Mouse (Mus musculus) spleen, embryonic (tissue): ENCODE measurements at regions not wholly inside any gene's neighbourhood (a gene's known extent, or its start where the extent isn't known, plus 50 kb on each side); places are given as distances from the start of the nearest gene placed in this dataset.

ENCODE experiments used
- CTCF ChIA-PET: fragments of 350-600 bp; sonication (Branson Sonifier 250); formaldehyde crosslinking; loops from one replicate; lab custom pipeline; 2022; lab: Charles Lee

DNA sequence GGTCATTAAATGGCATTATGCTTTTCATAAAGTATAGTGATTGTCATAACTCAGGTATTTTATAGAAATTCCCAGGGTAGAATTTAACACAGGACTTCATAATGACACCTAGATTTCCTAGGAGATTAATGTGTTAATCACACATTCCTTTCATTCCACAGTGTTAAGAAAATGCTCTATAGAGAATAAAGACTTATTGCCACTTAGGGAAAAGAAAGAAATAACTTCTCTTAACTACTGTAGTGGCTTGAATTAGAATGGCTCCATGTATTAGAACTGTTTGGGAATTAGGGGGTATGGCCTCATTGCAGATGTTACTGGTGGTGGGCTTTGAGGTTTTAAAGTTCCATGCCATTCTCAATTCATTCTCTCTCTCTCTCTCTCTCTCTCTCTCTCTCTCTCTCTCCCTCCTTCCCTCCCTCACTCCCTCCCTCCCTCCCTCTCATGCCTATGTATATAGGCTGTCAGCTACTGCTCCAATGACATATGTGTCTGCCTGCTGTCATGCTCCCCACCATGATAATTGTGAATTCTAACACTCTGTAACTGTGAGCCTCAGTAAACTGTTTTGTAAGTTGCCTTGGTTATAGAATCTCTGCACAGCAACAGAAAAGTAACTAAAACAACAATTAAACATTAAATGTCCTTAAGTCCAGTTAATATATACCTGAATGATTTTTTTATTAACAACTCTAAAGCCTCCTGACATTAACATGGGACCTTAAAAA is 425.1 kb upstream of the Depdc1a start:
- CTCF ChIA-PET = no interaction called here

DNA sequence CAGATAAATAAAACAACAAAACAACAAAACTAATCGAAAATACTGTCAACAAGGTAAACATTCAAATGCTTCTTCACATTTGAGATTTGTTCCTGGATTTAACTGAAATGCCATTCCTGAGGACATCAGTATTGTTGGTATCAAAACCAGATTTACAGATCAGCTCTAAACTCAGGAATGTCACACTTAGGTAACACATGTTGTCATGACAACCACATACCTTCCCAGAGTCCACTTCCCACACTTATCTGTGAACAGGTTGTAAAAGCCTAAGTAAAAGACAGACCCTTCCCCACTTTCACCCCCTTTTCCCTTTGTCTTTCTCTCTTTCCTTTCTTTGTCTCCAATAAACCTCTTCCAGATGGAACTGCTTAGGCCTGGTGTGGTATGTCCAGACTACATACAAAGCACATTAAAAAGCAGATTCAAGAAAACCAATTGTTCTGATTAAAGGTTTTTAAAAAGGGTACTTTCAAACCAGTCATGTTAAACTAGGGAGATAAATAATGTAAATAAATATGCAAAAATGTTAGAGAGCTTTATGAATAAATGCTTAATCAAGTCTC is 438.2 kb upstream of the Depdc1a start:
- CTCF ChIA-PET = no interaction called here

DNA sequence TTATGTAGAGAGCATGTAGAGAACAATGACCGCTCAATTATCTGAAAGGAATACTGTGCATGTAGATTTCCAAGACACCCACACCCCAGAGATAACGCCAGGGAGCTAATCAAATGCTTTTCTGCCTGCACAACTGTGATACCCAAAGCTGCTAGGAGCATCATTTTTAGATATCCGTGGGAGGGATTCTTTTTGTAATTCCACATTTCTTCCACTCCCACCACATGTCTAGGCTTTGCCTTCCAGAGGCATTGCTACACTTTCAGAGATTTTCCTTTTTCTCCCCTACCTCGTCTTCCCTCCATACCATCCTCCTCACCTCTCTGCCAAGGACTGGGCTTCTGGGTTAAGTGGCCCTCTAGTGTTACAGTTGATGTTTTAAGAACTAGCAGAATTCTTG is 460.4 kb upstream of the Depdc1a start:
- CTCF ChIA-PET = no interaction called here

DNA sequence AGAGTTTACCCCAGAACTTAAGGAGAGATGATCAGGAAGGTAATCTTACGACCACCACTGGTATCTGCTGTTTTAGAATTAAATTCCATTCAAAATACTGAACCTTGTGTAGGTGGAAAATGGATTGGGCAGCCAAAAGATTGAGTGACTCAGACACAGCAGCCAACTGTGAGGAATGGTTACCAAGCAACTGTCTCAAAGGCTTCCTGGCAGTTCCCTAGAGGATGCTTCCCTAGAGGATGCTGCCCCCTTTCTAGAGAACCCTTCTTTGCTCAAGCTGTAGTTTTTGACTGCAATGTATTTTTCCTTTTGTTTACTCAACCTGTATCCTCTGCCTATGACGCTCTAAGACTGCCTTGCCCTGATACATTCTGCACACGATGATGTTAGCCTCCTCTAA is 463.7 kb upstream of the Depdc1a start:
- CTCF ChIA-PET = no interaction called here

GRCm38 (mm10) chr3:159030675-159031074 is 464.6 kb upstream of the Depdc1a start:
- CTCF ChIA-PET = no interaction called here

DNA sequence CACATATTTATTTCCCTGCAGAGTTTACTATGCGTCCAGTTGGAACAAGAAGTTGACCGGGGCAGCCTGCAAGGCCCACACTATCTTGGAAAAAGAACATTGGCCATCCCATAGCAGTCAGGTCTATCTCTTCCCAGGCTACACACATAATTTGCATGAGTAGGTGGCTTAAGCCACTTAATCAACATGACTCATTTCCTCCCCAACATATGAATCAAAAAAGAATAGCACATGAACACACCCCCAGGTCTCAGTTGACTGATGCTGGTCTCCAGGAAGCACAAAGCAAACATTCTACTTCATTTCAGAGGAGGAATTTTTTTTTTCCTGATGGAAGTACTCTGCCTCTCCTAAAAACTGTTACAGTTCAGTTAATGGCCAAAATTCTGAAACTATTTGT is 465.3 kb upstream of the Depdc1a start:
- CTCF ChIA-PET = no interaction called here

DNA sequence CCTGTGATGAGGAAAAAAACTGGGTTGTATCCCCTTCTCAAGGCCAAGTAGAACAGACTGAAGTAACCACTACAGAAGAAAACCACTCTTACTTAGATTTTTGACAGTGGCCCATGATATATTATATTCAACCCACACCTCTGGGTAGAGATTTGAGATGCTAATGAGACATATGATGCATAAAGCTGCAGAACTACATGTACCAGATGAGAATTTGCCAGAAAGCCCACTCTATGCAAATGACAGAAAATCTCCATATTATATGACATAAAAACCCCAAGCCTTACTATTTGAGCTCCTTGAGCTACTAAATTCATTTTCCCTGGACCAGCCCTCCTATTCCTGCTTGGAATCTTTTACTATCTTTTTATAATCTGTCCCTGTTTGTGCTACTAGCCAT is 458.4 kb upstream of the Lrrc7 start:
- CTCF ChIA-PET = no interaction called here

- CTCF ChIA-PET = no interaction called here
Measured at GRCm38 (mm10) chr3:159017269-159017668, 455.2 kb upstream of the Lrrc7 start.

DNA sequence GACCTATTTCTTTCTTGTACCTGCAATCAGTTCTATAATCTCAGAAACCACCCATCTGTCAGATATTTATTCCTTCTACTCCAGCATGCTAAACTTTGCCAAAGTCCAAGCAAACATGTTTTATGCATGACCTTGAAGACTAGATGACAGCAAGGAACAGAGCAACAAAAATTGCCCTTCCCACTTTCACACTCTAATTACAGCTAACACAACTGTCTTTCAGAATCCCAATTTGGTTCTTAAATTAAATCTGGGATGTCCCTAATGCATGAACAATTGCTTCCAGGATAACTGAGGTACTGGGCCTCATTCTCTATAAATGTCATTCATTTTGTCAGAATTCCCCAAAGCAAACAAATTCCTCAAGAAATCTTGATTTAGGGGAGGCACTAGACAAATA is 454.4 kb upstream of the Lrrc7 start:
- CTCF ChIA-PET = no interaction called here

GRCm38 (mm10) chr3:159010954-159011638 is 449.1 kb upstream of the Lrrc7 start:
- CTCF ChIA-PET = interaction anchor here (0.7 kb wide), 1 partner anchor 30 kb away, joined by 15 read pairs; no protein-coding TSS in a partner anchor

- CTCF ChIA-PET = no interaction called here
Measured at GRCm38 (mm10) chr3:159004013-159004412, 442.0 kb upstream of the Lrrc7 start.

GRCm38 (mm10) chr3:158985438-158986111 is 423.6 kb upstream of the Lrrc7 start:
- CTCF ChIA-PET = no interaction called here

GRCm38 (mm10) chr3:158947063-158947462 is 385.0 kb upstream of the Lrrc7 start:
- CTCF ChIA-PET = no interaction called here

- CTCF ChIA-PET = no interaction called here
Measured at GRCm38 (mm10) chr3:158905104-158905503, 343.1 kb upstream of the Lrrc7 start.

DNA sequence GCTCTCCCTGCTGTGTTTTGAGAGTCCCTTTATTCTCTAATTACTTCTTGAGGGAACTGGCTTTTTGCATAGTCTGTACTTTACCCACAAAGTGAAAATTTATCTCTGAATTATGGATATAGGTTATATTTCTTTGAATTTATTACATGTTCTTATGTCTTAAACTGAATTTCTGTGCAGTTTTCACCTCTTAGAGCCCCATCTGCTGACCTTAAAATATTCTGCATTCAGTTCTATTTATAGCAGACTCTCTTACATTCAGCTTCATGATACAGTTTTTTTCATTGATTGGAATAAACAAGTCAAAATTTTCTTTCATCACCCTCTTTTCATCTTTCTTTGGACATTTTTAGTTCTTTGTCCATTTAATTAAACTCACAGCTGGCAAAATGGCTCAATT is 337.4 kb upstream of the Lrrc7 start:
- CTCF ChIA-PET = no interaction called here

DNA sequence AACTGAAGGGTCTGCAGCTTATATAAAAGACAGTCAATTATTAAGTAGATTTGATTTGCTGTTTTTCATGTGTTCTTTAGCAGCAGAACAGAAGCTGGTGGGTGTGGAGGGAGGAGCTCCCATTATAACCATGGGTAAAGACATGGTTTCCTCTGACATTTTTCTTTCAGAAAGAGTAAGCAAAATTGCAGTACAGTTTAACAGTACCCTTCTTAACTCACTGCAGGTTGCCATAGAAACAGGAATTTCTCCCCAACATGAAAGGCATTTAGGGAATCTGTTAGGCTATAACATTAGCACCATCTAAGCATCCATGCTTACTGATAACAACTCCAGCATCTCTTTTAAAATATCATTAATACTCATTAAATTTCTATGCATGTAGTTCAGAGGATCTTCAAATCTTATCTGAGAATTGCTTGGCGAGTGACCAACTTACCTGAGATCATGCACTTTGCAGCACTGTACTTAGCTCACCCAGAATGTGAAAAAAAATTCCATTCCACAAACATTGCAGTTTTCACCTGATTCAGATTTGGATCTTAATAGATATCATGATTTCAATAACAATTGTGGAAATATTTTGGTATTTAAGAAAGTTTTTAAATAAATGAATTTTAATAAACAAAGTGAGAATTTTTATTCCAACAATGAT is 324.8 kb upstream of the Lrrc7 start:
- CTCF ChIA-PET = no interaction called here

- CTCF ChIA-PET = no interaction called here
Measured at GRCm38 (mm10) chr3:158886301-158886711, 324.3 kb upstream of the Lrrc7 start.
